Mouse (Mus musculus) activated CD4-positive, CD25-positive, alpha-beta regulatory T cell, adult 9 weeks (primary cell): Measurements from ENCODE around the gene Atp5l. TPM values are rescaled to one million over a fixed set of nuclear protein-coding genes. Genes with fewer than 3 reads are reported as not detected.

Source experiments
- polyA plus RNA-seq: library from polyadenylated mRNA; unstranded; fragments of 100-300 nt; shearing (Covaris generic); gene quantifications from one replicate; pipeline ENCODE4 v1.2.1, GENCODE M21; 2017

Atp5l gene
- polyA plus RNA-seq: 370 TPM

DNA sequence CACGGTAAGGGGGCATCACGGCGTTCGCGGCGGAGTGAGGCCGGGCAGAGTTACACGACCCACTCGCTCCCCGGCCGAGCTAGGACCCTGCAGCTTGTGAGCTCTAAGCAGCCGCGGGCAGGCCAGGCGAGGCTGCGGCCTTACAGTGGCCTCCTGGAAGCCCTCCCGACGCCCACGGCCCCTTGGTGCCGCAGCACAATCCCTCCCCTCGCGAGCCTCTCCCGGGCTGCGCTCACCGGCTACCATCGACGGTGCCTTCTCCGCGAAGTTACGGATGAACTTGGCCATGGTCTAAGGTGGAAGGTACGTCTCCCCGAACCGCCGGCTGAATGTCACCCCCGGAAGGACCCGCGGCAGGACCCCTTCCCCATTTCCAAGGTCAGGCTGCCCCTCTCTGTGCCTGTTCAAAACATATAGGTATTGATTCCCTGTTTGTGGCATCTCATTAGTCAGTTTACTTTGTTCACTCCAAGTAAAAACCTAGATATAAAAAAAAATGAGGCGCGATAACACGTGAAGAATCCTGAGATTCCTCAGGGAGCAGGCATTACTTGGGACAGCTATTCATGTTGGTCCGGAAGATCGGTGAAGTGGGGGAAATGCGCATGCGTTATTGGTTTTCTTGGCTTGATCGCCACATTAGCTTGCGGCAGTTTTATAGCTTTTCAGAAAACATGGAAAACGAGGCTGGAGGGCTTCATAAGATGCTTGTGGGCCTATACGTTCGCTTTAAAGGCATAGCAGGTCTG lies at the start of gene Atp5l:
Atp5l (minus strand) TSS at position 369 of the 749 bp plus-strand sequence.

DNA sequence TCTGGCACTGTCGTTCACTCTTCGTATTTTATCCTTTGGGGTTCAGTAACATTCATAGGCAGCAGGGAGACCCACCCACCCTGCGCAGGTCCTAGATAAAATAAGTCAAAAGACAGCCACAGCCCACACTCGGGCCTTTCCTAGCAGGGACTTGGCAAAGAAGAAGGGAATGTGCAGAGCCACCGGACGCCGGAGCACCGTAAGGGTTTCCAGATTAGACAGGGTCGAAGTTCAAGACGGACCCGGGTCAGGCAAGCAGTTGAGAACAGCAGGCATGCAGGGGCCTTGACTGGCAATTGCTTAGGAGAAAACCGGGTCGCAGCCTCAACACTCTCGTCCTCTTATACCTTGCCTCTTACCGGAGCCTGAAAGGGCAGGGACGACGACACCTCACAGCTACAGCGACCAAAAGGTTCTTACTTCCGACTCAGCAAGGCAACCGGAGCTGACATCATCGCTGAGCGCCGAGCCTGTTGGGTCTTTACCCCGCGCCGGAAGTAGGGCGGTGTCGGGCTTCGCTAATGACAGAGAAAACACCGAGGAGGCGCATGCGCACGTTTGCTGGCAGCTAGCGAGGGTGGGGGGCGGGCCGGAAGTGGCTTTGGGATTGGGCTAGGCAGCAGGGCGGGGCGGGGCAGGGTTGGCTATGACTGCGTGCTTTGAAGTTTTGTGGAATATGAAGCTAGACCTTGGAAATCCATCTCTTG lies 44.7 kb upstream of the Atp5l start, which contains the start of gene Ube4a:
Ube4a (minus strand) TSS at position 475 of the 707 bp plus-strand sequence.

DNA sequence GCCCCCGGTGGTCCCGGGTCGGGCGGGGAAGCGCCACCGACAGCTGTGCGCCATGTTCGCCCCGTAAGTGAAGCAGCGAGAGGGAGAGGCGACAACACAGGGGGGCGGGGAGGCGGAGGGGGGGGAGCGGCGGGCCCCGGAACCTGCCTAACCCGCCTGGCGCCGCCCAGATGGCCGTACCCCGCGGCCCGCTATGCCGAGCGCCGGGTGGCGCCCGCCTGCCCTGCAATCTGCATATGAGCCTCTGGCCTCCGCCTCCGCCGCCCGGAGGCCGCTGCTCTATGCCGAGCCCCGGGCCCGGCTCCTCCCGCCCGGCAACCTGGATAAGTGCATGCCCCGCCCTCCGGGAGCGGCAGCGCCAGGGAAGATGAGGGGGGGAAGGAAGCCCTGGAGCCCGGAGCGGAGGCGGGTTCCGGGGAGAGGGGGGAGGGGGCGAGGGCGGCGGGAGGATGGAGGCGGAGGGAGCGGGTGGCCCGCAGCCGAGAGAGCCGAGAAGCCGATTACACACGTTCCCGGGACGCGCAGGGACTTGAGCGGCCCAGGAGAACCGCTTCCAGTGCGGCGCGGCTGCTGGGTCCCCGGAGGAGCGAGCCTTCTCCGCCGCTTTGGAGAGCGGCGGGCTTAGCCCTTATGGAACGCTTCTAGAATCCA lies 39.2 kb downstream of the Atp5l start, which contains the start of gene Kmt2a:
Kmt2a (minus strand) TSS at position 76 of the 651 bp plus-strand sequence.

Other genes starting within 250 kb of the Atp5l start
- not detected for gene Treh, start 247.5 kb downstream of the Atp5l start, polyA plus RNA-seq
- gene Phldb1, start 185.5 kb downstream of the Atp5l start, polyA plus RNA-seq: 0.49 TPM
- gene Arcn1, start 152.9 kb downstream of the Atp5l start, polyA plus RNA-seq: 137 TPM
- 45.7 TPM for gene Ift46, start 152.8 kb downstream of the Atp5l start, polyA plus RNA-seq
- 0.26 TPM for gene Tmem25, start 121.4 kb downstream of the Atp5l start, polyA plus RNA-seq
- not detected for gene Ttc36, start 117.7 kb downstream of the Atp5l start, polyA plus RNA-seq
- gene Kmt2a, start 39.4 kb downstream of the Atp5l start, polyA plus RNA-seq: 30.4 TPM
- gene Ube4a, start 44.9 kb upstream of the Atp5l start, polyA plus RNA-seq: 62.5 TPM
- 1,490 TPM for gene Cd3g, start 59.7 kb upstream of the Atp5l start, polyA plus RNA-seq
- gene Cd3d, start 61.0 kb upstream of the Atp5l start, polyA plus RNA-seq: 1,073 TPM
- 1,566 TPM for gene Cd3e, start 88.9 kb upstream of the Atp5l start, polyA plus RNA-seq
- not detected for gene Mpzl2, start 119.1 kb upstream of the Atp5l start, polyA plus RNA-seq
- 17.4 TPM for gene Mpzl3, start 134.4 kb upstream of the Atp5l start, polyA plus RNA-seq
- gene Jaml, start 158.4 kb upstream of the Atp5l start, polyA plus RNA-seq: 10.6 TPM
- gene Scn2b, start 197.0 kb upstream of the Atp5l start, polyA plus RNA-seq: 0.07 TPM
- gene Scn4b, start 217.7 kb upstream of the Atp5l start, polyA plus RNA-seq: 0.05 TPM